Mouse (Mus musculus) MEL (cell line): ENCODE measurements around the gene Eif4e2. TPM values are rescaled to one million over a fixed set of nuclear protein-coding genes. Genes with fewer than 3 reads are reported as not detected.

Experiments used
- DNase-seq: peaks from one replicate; pipeline ENCODE4 v3.0.0; 2011; ENCODE audit warnings: low read depth, low spot score
- H3K27ac ChIP-seq: 2 replicates; pipeline ENCODE4 v1.5.1; 2012; ENCODE audit warnings: low read depth, mild to moderate bottlenecking, control low read depth, low read length, moderate library complexity; ENCODE audit not compliant: control insufficient read depth
- H3K27me3 ChIP-seq, 2 experiments: fragments of 150-350 bp in 1 of 2; sonication (generic) in 1 of 2; 2 replicates each; pipeline ENCODE4 v1.6.1; 2012; ENCODE audit warnings: low read length in 2 of 2, mild to moderate bottlenecking in 2 of 2, improper control_type of control experiment in 1 of 2, moderate library complexity in 1 of 2; ENCODE audit not compliant: insufficient read depth in 2 of 2, control insufficient read depth in 1 of 2
- H3K36me3 ChIP-seq, 2 experiments: 2 replicates each; pipeline ENCODE4 v1.6.1; 2012 to 2014; ENCODE audit warnings: low read length in 2 of 2, improper control_type of control experiment in 1 of 2, inconsistent platforms in 1 of 2, mild to moderate bottlenecking in 1 of 2; ENCODE audit not compliant: insufficient read depth in 2 of 2, control insufficient read depth in 1 of 2
- H3K4me1 ChIP-seq, 2 experiments: fragments of 150-350 bp in 1 of 2; sonication (generic) in 1 of 2; 2 replicates each; pipeline ENCODE4 v1.6.1; 2012; ENCODE audit warnings: low read length in 2 of 2, improper control_type of control experiment in 1 of 2, mild to moderate bottlenecking in 1 of 2; ENCODE audit not compliant: insufficient read depth in 2 of 2, control insufficient read depth in 1 of 2
- H3K4me3 ChIP-seq, 2 experiments: fragments of 150-350 bp in 1 of 2; sonication (generic) in 1 of 2; 2 replicates each; pipeline ENCODE4 v1.5.1; 2012; ENCODE audit warnings: low read depth in 2 of 2, low read length in 2 of 2, mild to moderate bottlenecking in 2 of 2, moderate library complexity in 2 of 2, control low read depth in 1 of 2, improper control_type of control experiment in 1 of 2; ENCODE audit not compliant: control insufficient read depth in 1 of 2, insufficient read depth in 1 of 2
- H3K79me2 ChIP-seq: 2 replicates; pipeline ENCODE4 v1.6.1; 2012; ENCODE audit warnings: mild to moderate bottlenecking, low read length, moderate library complexity; ENCODE audit not compliant: control insufficient read depth, poor library complexity, insufficient read depth
- H3K9ac ChIP-seq: 2 replicates; pipeline ENCODE4 v1.6.1; 2012; ENCODE audit warnings: low read depth, mild to moderate bottlenecking, control low read depth, low read length, moderate library complexity; ENCODE audit not compliant: control insufficient read depth, poor library complexity, severe bottlenecking
- H3K9me3 ChIP-seq: fragments of 150-350 bp; sonication (generic); replicated peaks from 2 replicates; pipeline ENCODE4 v1.6.1; 2012; ENCODE audit warnings: mild to moderate bottlenecking, low read length, improper control_type of control experiment, moderate library complexity; ENCODE audit not compliant: insufficient read depth
- BHLHE40 ChIP-seq: IDR thresholded peaks from 2 replicates; pipeline ENCODE4 v1.6.1; 2012; ENCODE audit warnings: low read depth, mild to moderate bottlenecking, inconsistent platforms, low read length, improper control_type of control experiment, borderline replicate concordance
- CHD1 ChIP-seq: IDR thresholded peaks from 2 replicates; pipeline ENCODE4 v1.6.1; 2012; ENCODE audit warnings: low read depth, mild to moderate bottlenecking, inconsistent platforms, low read length, improper control_type of control experiment
- CHD2 ChIP-seq: IDR thresholded peaks from 2 replicates; pipeline ENCODE4 v1.6.1; 2011; ENCODE audit warnings: low read length, improper control_type of control experiment
- E2F4 ChIP-seq: IDR thresholded peaks from 2 replicates; pipeline ENCODE4 v1.6.1; 2011; ENCODE audit warnings: low read depth, low read length, improper control_type of control experiment, borderline replicate concordance
- ETS1 ChIP-seq: IDR thresholded peaks from 2 replicates; pipeline ENCODE4 v1.6.1; 2012; ENCODE audit warnings: low read depth, mild to moderate bottlenecking, inconsistent platforms, low read length, improper control_type of control experiment, moderate library complexity
- KAT2A ChIP-seq: conservative IDR thresholded peaks from 2 replicates; pipeline ENCODE4 v1.6.1; 2012; ENCODE audit warnings: low read depth, low read length, improper control_type of control experiment, inconsistent platforms
- MAZ ChIP-seq: IDR thresholded peaks from 2 replicates; pipeline ENCODE4 v1.6.1; 2012; ENCODE audit warnings: low read depth, mild to moderate bottlenecking, inconsistent platforms, low read length, improper control_type of control experiment
- MXI1 ChIP-seq: IDR thresholded peaks from 2 replicates; pipeline ENCODE4 v1.6.1; 2011; ENCODE audit warnings: mild to moderate bottlenecking, low read depth, low read length, improper control_type of control experiment
- MYC ChIP-seq: IDR thresholded peaks from 2 replicates; pipeline ENCODE4 v1.6.1; 2011; ENCODE audit warnings: low read depth, mild to moderate bottlenecking, low read length, improper control_type of control experiment, moderate library complexity
- NELFE ChIP-seq: IDR thresholded peaks from 2 replicates; pipeline ENCODE4 v1.6.1; 2011; ENCODE audit warnings: low read depth, low read length, improper control_type of control experiment
- NRF1 ChIP-seq: IDR thresholded peaks from 2 replicates; pipeline ENCODE4 v1.6.1; 2014; ENCODE audit warnings: low read depth, mild to moderate bottlenecking, inconsistent platforms, low read length, improper control_type of control experiment, moderate library complexity; ENCODE audit not compliant: poor library complexity, insufficient read depth, severe bottlenecking
- POLR2A ChIP-seq, 2 experiments: IDR thresholded peaks; 2 replicates each; pipeline ENCODE4 v1.6.1; 2011 to 2012; ENCODE audit warnings: low read length in 2 of 2, mild to moderate bottlenecking in 2 of 2, control low read depth in 1 of 2, improper control_type of control experiment in 1 of 2, low read depth in 1 of 2, moderate library complexity in 1 of 2; ENCODE audit not compliant: control insufficient read depth in 1 of 2, insufficient read depth in 1 of 2, poor library complexity in 1 of 2
- RAD21 ChIP-seq: IDR thresholded peaks from 2 replicates; pipeline ENCODE4 v1.6.1; 2011; ENCODE audit warnings: mild to moderate bottlenecking, low read depth, low read length, improper control_type of control experiment
- RCOR1 ChIP-seq: IDR thresholded peaks from 2 replicates; pipeline ENCODE4 v1.6.1; 2012; ENCODE audit warnings: low read depth, mild to moderate bottlenecking, inconsistent platforms, low read length, improper control_type of control experiment
- TAL1 ChIP-seq: IDR thresholded peaks from 2 replicates; pipeline ENCODE4 v1.6.1; 2012; ENCODE audit warnings: mild to moderate bottlenecking, inconsistent platforms, low read length, moderate library complexity, mixed read lengths
- TBP ChIP-seq: IDR thresholded peaks from 2 replicates; pipeline ENCODE4 v1.8.0; 2011; ENCODE audit warnings: low read depth, low read length, improper control_type of control experiment
- UBTF ChIP-seq: IDR thresholded peaks from 2 replicates; pipeline ENCODE4 v1.6.1; 2012; ENCODE audit warnings: low read depth, mild to moderate bottlenecking, inconsistent platforms, low read length, improper control_type of control experiment, moderate library complexity, borderline replicate concordance; ENCODE audit not compliant: insufficient read depth
- ZNF384 ChIP-seq: IDR thresholded peaks from 2 replicates; pipeline ENCODE4 v1.6.1; 2012; ENCODE audit warnings: low read depth, mild to moderate bottlenecking, inconsistent platforms, low read length, improper control_type of control experiment
- polyA plus RNA-seq, 2 experiments: library from polyadenylated mRNA; stranded (reverse) in 1 of 2; unstranded in 1 of 2; fragments of >175 nt in 1 of 2; fragments of >200 nt in 1 of 2; gene quantifications; 2 replicates each; pipeline versions ENCODE4 v1.2.1 to v1.2.4; 2012; ENCODE audit warnings: low replicate concordance in 2 of 2, low read depth in 1 of 2; ENCODE audit not compliant: insufficient read length in 2 of 2, insufficient read depth in 1 of 2, missing spikeins in 1 of 2
- total RNA-seq: library from RNA; depleted of rRNA; stranded (reverse); fragments of 300-350 nt; gene quantifications from 2 replicates; pipeline ENCODE4 v1.2.3, GENCODE M21; 2012

Eif4e2 gene
- total and polyA plus RNA-seq, 3 experiments: 132 to 220 (median 165) TPM

GRCm38 (mm10) chr1:87270204-87270603, 56.5 kb downstream of the Eif4e2 start:
- peaks cover 0 to 10% of the 10 kb centered on the region in 2 experiments; a peak in 3 of 4 replicates for H3K27me3 ChIP-seq
- H3K36me3 ChIP-seq: no peaks in the 10 kb centered on the region
- no peak for DNase-seq
- H3K4me3 ChIP-seq: no peak overlapping the region
- no peak overlapping the region for H3K9ac ChIP-seq
- H3K4me1 ChIP-seq: no peaks in the 10 kb centered on the region
- no peaks in the 10 kb centered on the region for H3K79me2 ChIP-seq
- no peaks in the 10 kb centered on the region for H3K9me3 ChIP-seq
- no peak overlapping the region for H3K27ac ChIP-seq
- TF ChIP-seq ETS1 (no peak), CHD1 (no peak), RCOR1 (no peak), ZNF384 (no peak), POLR2A (IDR thresholded peaks at IDR 0.05; ENCODE audit: control insufficient read depth in 1 of 2, insufficient read depth in 1 of 2, low read depth in 1 of 2, low read length in 2 of 2, poor library complexity in 1 of 2) (no peak), TAL1 (no peak)

GRCm38 (mm10) chr1:87270641-87271467, 57.1 kb downstream of the Eif4e2 start:
- no peaks in the 10 kb centered on the region for H3K36me3 ChIP-seq
- no peaks in the 10 kb centered on the region for H3K79me2 ChIP-seq
- no peak overlapping the region for H3K9ac ChIP-seq
- no peaks in the 10 kb centered on the region for H3K9me3 ChIP-seq
- H3K27me3 ChIP-seq: peaks cover 0 to 10% of the 10 kb centered on the region in 2 experiments; a peak in 3 of 4 replicates
- H3K4me3 ChIP-seq: no peak overlapping the region
- DNase-seq: no peak
- H3K27ac ChIP-seq: no peak overlapping the region
- no peaks in the 10 kb centered on the region for H3K4me1 ChIP-seq
- TF ChIP-seq MXI1 (no peak), E2F4 (no peak), KAT2A (no peak), ETS1 (no peak), NRF1 (no peak), RAD21 (no peak), NELFE (no peak), RCOR1 (no peak), BHLHE40 (no peak), TBP (no peak), CHD2 (no peak)

GRCm38 (mm10) chr1:87271596-87271995, 57.9 kb downstream of the Eif4e2 start:
- Histone ChIP-seq H3K4me3 (no peak overlapping the region), H3K9ac (no peak overlapping the region), H3K27me3 (peaks cover 0 to 10% of the 10 kb centered on the region in 2 experiments; a peak in 3 of 4 replicates), H3K79me2 (no peaks in the 10 kb centered on the region), H3K27ac (no peak overlapping the region), H3K36me3 (no peaks in the 10 kb centered on the region), H3K4me1 (no peaks in the 10 kb centered on the region), H3K9me3 (no peaks in the 10 kb centered on the region)
- no peak for DNase-seq
- TF ChIP-seq MAZ (no peak), CHD2 (no peak), UBTF (no peak), MYC (no peak)
